Mouse (Mus musculus): ENCODE measurements around the gene Enc1. TPM values are rescaled to one million over a fixed set of nuclear protein-coding genes. Genes with fewer than 3 reads are reported as not detected.
"Not testable (repeated sequence)": the region's sequence is repeated elsewhere in the genome, so short reads cannot be mapped to it uniquely, and the experiment has no call there.

The Enc1 gene
- polyA plus RNA-seq, 1 experiment from 2014 or later: 143 TPM

DNA sequence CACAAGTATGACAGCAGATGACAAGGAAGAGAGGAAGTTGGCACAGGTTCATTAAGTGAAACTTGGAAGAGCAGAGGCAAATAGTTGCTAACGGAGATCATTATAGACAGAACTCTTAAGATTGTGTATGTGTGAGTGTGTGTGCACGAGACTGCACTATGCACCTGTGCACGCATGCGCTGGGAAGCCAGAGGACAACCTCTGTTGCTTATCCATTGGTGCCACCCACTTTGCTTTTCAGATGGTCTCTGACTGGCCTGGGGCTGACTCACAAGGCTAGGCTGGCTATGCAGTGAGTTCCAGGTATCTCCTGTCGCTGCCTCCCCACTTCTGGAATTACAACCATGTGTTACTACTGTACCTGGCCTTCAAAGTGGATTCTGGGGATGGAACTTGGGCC, 13.1 kb downstream of the Enc1 start:
- H3K9me3 ChIP-seq (ENCODE audit: control insufficient read depth, low read length): no peaks in the 10 kb centered on the region
- H3K4me3 ChIP-seq (replicated peaks; ENCODE audit: low read length): no peak overlapping the region
- H3K4me1 ChIP-seq (replicated peaks; ENCODE audit: control insufficient read depth, insufficient read depth, low read length): peaks cover 78% of the 10 kb centered on the region
- no peaks in the 10 kb centered on the region for H3K27me3 ChIP-seq (replicated peaks; ENCODE audit: control insufficient read depth, insufficient read depth, low read length)
- peak overlapping the region; percentile 57 for H3K27ac ChIP-seq (ENCODE audit: low read length)
- ATAC-seq: no peak
- H3K4me2 ChIP-seq (ENCODE audit: low read length): no peak overlapping the region
- no peaks in the 10 kb centered on the region for H3K36me3 ChIP-seq (ENCODE audit: control insufficient read depth, insufficient read depth)
- WGBS: 89% methylated on average over 5 of the region's 5 CpGs
- no peak overlapping the region for H3K9ac ChIP-seq (replicated peaks; ENCODE audit: low read depth, low read length)

DNA sequence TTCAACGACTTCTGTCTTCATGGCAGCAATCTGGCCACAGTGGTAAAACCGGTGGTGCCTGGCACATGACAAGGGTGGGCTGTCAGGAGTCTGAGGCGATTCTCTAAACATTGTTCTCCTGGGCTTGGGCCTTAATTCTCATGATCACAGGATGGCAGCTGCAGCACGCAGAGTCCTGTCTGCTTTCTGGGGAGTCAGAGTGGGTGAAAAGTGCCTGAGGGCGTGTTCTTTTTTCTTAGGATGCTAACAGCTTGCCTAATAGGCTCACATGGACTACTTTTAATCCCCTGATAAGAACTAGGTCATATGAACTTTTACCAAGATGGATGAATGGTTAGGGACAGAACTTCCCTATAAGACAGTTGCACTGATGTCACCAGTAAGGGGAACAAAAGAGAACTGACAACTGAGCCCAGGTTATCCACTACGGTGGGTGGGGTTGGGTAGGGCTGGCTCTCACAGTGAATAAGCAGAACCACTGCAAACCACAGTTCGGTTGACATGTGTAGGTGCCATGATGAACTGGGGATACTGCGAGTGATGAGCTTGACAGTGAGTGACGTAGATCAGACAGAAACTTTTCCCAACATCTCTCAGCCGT, 13.8 kb downstream of the Enc1 start:
- H3K4me3 ChIP-seq (replicated peaks; ENCODE audit: low read length): no peak overlapping the region
- no peak for ATAC-seq
- WGBS: 62% methylated on average over 10 of the region's 10 CpGs
- no peaks in the 10 kb centered on the region for H3K27me3 ChIP-seq (replicated peaks; ENCODE audit: control insufficient read depth, insufficient read depth, low read length)
- no peak overlapping the region for H3K9ac ChIP-seq (replicated peaks; ENCODE audit: low read depth, low read length)
- H3K36me3 ChIP-seq (ENCODE audit: control insufficient read depth, insufficient read depth): no peaks in the 10 kb centered on the region
- H3K27ac ChIP-seq (ENCODE audit: low read length): peak overlapping the region; percentile 91
- H3K4me1 ChIP-seq (replicated peaks; ENCODE audit: control insufficient read depth, insufficient read depth, low read length): peaks cover 72% of the 10 kb centered on the region
- H3K4me2 ChIP-seq (ENCODE audit: low read length): no peak overlapping the region
- no peaks in the 10 kb centered on the region for H3K9me3 ChIP-seq (ENCODE audit: control insufficient read depth, low read length)

DNA sequence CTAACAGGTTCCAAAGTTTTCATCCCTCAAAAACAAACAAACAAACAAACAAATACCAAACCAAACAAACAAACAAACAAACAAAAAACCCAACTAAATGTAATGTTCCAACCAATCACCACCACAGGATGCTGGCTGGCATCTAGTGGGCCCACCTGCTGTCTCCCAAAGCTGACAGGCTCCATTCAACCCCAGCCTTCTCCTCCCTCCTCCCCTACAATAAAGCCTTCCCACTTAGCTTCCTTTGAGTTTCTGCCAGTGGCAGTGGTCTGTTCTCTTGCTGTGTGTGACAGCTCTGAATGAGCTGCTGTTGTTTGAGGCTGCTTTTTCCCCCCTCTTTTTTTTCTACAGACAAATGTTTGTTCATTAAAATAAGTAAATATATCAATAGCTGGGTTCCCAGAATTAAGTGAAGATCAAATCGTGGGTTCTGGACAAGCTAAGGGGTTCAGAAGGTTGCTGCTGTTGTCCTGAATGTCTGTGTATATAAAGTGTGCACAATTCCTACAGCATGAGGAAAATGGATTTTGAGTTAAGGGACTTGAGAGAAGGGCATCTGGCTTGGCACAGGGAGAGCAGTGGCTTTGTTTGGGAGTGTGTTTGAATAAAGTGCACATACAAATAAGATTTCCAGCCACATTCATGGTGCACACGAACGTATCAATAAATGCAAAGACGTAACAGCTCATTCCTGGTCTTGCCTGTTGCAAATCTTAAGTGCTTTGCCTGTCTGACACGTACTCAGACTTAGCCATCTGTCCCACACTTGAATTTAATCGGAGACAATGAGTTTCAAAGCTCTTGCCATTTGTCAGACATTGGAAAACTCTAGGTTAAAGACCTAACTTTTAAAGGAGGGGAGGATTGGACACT, 15.3 kb downstream of the Enc1 start:
- H3K4me1 ChIP-seq (replicated peaks; ENCODE audit: control insufficient read depth, insufficient read depth, low read length): peaks cover 56% of the 10 kb centered on the region
- peak; percentile 71 for ATAC-seq
- no peaks in the 10 kb centered on the region for H3K27me3 ChIP-seq (replicated peaks; ENCODE audit: control insufficient read depth, insufficient read depth, low read length)
- peak overlapping the region; percentile 24; the same call in 1 of the 2 replicates for H3K9ac ChIP-seq (replicated peaks; ENCODE audit: low read depth, low read length)
- no peaks in the 10 kb centered on the region for H3K9me3 ChIP-seq (ENCODE audit: control insufficient read depth, low read length)
- 7% methylated on average over 6 of the region's 6 CpGs for WGBS
- H3K36me3 ChIP-seq (ENCODE audit: control insufficient read depth, insufficient read depth): no peaks in the 10 kb centered on the region
- H3K4me2 ChIP-seq (ENCODE audit: low read length): peak overlapping the region; percentile 28; the same call in 1 of the 2 replicates
- peak overlapping the region; percentile 91 for H3K27ac ChIP-seq (ENCODE audit: low read length)
- H3K4me3 ChIP-seq (replicated peaks; ENCODE audit: low read length): no peak overlapping the region

DNA sequence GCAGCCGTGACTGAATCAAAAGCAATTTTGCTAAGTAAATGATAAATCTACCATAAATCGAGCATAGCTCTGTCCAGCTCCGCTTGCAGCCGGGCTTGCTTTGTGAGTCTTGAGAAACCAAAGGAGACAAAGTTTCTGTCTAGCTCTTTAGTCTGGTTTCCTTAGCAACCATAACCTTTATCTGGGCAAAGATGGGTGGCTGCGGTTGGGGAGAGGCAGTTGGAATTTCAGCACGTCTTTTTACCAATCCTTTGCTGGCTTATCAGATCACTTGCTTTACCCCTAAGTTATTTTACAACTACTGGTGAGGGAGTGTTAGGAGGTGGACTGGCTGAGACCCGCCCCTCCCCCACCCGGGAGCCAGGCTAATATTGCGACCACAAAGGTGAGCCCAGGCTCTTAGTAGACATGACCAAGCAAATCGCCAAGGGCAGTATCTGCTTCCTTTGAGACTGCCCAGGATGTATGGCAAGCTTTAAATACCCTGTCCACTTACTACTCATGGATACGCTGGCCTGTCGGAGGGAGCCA, 16.0 kb downstream of the Enc1 start:
- H3K27ac ChIP-seq (ENCODE audit: low read length): peak overlapping the region; percentile 91
- no peaks in the 10 kb centered on the region for H3K36me3 ChIP-seq (ENCODE audit: control insufficient read depth, insufficient read depth)
- H3K4me3 ChIP-seq (replicated peaks; ENCODE audit: low read length): no peak overlapping the region
- 20% methylated on average over 12 of the region's 12 CpGs for WGBS
- peak; percentile 3; the same call in 1 of the 2 replicates for ATAC-seq
- no peaks in the 10 kb centered on the region for H3K27me3 ChIP-seq (replicated peaks; ENCODE audit: control insufficient read depth, insufficient read depth, low read length)
- H3K9ac ChIP-seq (replicated peaks; ENCODE audit: low read depth, low read length): no peak overlapping the region
- peak overlapping the region; percentile 28; the same call in 1 of the 2 replicates for H3K4me2 ChIP-seq (ENCODE audit: low read length)
- peaks cover 49% of the 10 kb centered on the region for H3K4me1 ChIP-seq (replicated peaks; ENCODE audit: control insufficient read depth, insufficient read depth, low read length)
- H3K9me3 ChIP-seq (ENCODE audit: control insufficient read depth, low read length): no peaks in the 10 kb centered on the region

DNA sequence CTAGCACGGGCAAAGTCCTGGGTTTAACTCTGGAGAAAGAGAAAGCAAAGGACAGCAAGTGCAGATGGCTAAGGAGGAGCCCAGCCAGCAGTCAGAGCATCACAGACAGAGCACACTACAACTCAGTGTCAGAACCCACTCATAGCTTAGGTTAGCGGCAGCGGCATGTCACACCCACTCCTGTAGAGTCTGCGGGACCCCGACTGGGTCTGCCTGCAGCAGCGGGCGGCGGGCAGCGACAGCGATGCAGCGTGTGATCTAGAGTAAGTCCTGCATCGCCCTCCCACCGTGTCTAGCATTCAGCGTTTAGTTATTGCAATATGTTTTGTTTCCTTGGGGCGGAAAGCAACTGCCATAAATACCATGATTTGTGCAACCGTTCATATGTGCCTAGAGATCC, 18.4 kb downstream of the Enc1 start:
- no peak for ATAC-seq
- Histone ChIP-seq H3K4me1 (replicated peaks; ENCODE audit: control insufficient read depth, insufficient read depth, low read length) (peaks cover 31% of the 10 kb centered on the region), H3K4me2 (ENCODE audit: low read length) (no peak overlapping the region)

DNA sequence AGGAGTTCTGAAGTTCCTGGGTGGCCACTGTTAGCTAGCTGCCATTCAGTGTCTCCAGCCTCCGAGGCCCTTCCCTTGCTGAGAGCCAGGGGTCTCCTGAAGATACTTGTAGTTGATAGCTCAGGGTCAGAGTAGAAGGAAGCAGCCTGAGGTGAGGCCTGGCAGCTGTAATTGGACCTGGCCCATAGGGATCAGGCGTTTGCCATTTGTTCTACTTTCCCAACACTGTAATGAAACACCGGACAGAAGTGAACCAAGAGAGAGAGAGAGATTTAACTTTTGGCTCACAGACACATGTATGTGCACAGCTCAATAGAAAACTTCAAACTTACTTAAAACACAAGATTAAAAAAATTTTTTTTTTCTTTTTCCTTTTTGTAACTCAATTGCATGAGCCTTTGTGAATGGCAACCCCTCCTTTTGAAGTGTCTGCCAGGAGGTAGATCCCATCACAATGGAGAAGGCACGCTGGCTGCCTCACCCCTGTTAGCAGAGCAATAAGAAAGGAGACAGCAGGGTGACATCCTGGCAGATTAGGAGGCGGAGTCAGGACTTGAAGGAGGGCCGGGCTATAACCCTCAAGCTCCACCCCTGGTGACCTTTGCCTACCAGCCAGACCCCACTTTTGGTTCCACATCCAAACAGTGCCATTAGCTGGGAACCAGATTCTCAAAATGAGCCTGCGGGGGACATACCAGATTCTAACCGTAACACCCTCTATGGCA, 19.7 kb downstream of the Enc1 start:
- Histone ChIP-seq H3K9ac (replicated peaks; ENCODE audit: low read depth, low read length) (no peak overlapping the region), H3K27me3 (replicated peaks; ENCODE audit: control insufficient read depth, insufficient read depth, low read length) (no peaks in the 10 kb centered on the region), H3K4me1 (replicated peaks; ENCODE audit: control insufficient read depth, insufficient read depth, low read length) (peaks cover 20% of the 10 kb centered on the region), H3K9me3 (ENCODE audit: control insufficient read depth, low read length) (no peaks in the 10 kb centered on the region), H3K36me3 (ENCODE audit: control insufficient read depth, insufficient read depth) (no peaks in the 10 kb centered on the region), H3K4me2 (ENCODE audit: low read length) (no peak overlapping the region), H3K27ac (ENCODE audit: low read length) (no peak overlapping the region), H3K4me3 (replicated peaks; ENCODE audit: low read length) (no peak overlapping the region)
- 29% methylated on average over 8 of the region's 8 CpGs for WGBS
- no peak for ATAC-seq

More for the DNA sequence above, 18.4 kb downstream of the Enc1 start:
- Histone ChIP-seq H3K4me3 (replicated peaks; ENCODE audit: low read length) (no peak overlapping the region), H3K9ac (replicated peaks; ENCODE audit: low read depth, low read length) (no peak overlapping the region), H3K9me3 (ENCODE audit: control insufficient read depth, low read length) (no peaks in the 10 kb centered on the region), H3K27ac (ENCODE audit: low read length) (no peak overlapping the region), H3K36me3 (ENCODE audit: control insufficient read depth, insufficient read depth) (no peaks in the 10 kb centered on the region), H3K27me3 (replicated peaks; ENCODE audit: control insufficient read depth, insufficient read depth, low read length) (no peaks in the 10 kb centered on the region)
- 66% methylated on average over 16 of the region's 16 CpGs for WGBS

DNA sequence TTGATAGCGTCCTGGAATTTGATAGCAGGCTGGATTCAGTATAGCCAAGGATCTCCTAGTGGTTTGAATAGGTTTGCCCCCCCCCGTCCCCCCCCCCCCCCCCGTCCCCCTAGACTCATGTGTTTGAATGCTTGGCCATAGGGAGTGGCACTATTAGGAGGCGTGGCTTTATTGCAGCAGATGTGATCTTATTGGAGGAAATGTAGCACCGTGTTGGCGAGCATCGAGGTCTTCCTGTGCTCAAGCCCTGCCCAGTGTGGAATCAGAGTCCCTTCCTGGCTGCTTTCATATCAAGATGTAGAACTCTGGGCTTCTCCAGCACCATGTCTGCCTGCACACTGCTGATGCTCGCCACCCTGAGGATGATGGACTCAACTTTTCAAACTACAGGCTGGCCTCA, 20.6 kb downstream of the Enc1 start:
- Histone ChIP-seq H3K27ac (ENCODE audit: low read length) (no peak overlapping the region), H3K4me2 (ENCODE audit: low read length) (no peak overlapping the region), H3K36me3 (ENCODE audit: control insufficient read depth, insufficient read depth) (no peaks in the 10 kb centered on the region), H3K27me3 (replicated peaks; ENCODE audit: control insufficient read depth, insufficient read depth, low read length) (no peaks in the 10 kb centered on the region), H3K4me1 (replicated peaks; ENCODE audit: control insufficient read depth, insufficient read depth, low read length) (peaks cover 12% of the 10 kb centered on the region), H3K4me3 (replicated peaks; ENCODE audit: low read length) (no peak overlapping the region), H3K9me3 (ENCODE audit: control insufficient read depth, low read length) (no peaks in the 10 kb centered on the region), H3K9ac (replicated peaks; ENCODE audit: low read depth, low read length) (no peak overlapping the region)
- ATAC-seq: no peak
- WGBS: 61% methylated on average over 8 of the region's 8 CpGs

DNA sequence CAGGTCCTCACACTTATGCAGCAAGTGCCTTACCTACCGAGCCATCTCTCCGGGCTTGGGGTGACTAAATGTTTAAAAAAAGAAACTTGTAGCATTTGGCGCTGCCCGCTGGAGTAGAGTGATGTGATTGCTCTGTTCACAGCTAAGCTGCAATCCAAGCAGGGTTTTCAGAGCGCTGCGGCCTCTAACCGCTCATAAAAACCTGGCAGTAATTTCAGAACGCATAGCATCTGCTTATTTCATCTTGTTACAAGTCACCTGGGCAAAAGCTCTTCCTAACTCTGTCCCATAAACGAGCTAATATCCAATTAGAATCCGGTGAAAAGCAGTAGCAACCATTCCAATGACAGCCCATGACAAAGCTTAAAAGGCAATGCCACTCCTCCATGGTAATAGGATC, 21.8 kb downstream of the Enc1 start:
- Histone ChIP-seq H3K4me2 (ENCODE audit: low read length) (no peak overlapping the region), H3K9ac (replicated peaks; ENCODE audit: low read depth, low read length) (no peak overlapping the region), H3K9me3 (ENCODE audit: control insufficient read depth, low read length) (no peaks in the 10 kb centered on the region), H3K27ac (ENCODE audit: low read length) (no peak overlapping the region), H3K4me3 (replicated peaks; ENCODE audit: low read length) (no peak overlapping the region), H3K36me3 (ENCODE audit: control insufficient read depth, insufficient read depth) (no peaks in the 10 kb centered on the region), H3K4me1 (replicated peaks; ENCODE audit: control insufficient read depth, insufficient read depth, low read length) (peaks cover 2% of the 10 kb centered on the region; the same call in 1 of the 2 replicates), H3K27me3 (replicated peaks; ENCODE audit: control insufficient read depth, insufficient read depth, low read length) (no peaks in the 10 kb centered on the region)
- 57% methylated on average over 10 of the region's 10 CpGs for WGBS
- no peak for ATAC-seq

DNA sequence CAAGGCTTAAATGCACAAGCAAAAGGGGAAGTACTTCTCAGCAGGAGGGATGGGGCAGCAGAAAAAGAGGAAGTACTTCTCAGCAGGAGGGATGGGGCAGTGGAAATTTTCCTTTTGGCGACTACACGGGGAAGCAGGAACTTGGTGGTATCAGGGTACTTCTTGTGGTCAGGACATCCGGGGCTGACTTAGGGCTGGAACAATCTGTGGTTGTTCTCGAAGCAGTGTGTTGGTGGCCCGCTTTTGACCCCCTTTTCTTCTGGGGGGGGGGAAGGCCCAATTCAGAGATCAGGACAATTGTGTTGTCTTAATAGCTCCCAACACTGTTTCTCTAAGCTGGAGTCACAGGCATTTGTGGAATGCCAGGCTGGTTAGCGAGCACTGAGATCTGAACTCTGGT, 24.6 kb downstream of the Enc1 start:
- H3K4me3 ChIP-seq (replicated peaks; ENCODE audit: low read length); H3K27me3 ChIP-seq (replicated peaks; ENCODE audit: control insufficient read depth, insufficient read depth, low read length); ATAC-seq; H3K9me3 ChIP-seq (ENCODE audit: control insufficient read depth, low read length); H3K4me1 ChIP-seq (replicated peaks; ENCODE audit: control insufficient read depth, insufficient read depth, low read length); H3K9ac ChIP-seq (replicated peaks; ENCODE audit: low read depth, low read length); H3K36me3 ChIP-seq (ENCODE audit: control insufficient read depth, insufficient read depth); H3K4me2 ChIP-seq (ENCODE audit: low read length); H3K27ac ChIP-seq (ENCODE audit: low read length): not testable (repeated sequence)
- 82% methylated on average over 6 of the region's 6 CpGs for WGBS
